Mouse (Mus musculus): Measurements from ENCODE around the gene Mettl13. TPM values are rescaled to one million over a fixed set of nuclear protein-coding genes. Genes with fewer than 3 reads are reported as not detected.

Gene Mettl13
- polyA plus RNA-seq, 1 experiment from 2014 or later, result 6.7 TPM

DNA sequence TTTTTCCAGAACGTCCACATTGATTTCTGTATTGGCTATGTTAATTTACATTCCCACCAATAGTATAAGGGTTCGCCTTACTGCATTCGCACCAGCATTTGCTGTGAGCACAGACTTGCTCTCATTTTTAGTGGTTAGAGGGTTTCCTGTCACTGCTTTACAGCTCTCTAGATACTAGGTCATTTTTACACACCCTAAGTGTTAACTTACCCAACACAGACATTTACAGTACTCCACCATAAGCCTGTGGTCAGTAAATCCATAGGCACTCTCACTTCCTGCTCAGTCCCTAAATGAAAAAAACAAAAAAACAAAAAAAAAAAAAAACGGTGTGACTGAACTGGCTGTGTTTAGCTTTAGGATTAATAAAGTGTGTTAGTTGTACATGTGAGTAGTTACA, 37.9 kb upstream of the Mettl13 start:
- H3K9ac ChIP-seq (replicated peaks; ENCODE audit: low read depth), result no peak overlapping the region
- H3K4me1 ChIP-seq (ENCODE audit: insufficient read depth, low read depth, low read length), result no peaks in the 10 kb centered on the region
- no peaks in the 10 kb centered on the region for H3K27me3 ChIP-seq (replicated peaks; ENCODE audit: insufficient read depth, low read length)
- peaks cover 4% of the 10 kb centered on the region; the same call in 1 of the 2 replicates for H3K36me3 ChIP-seq (ENCODE audit: insufficient read depth, low read length)
- ATAC-seq (no peak), DNase-seq (ENCODE audit: low spot score) (no peak)
- no peak overlapping the region for H3K4me2 ChIP-seq (replicated peaks; ENCODE audit: low read depth, low read length)
- TF ChIP-seq EP300 (IDR thresholded peaks at IDR 0.05) (no peak), CTCF (IDR thresholded peaks at IDR 0.05) (no peak)
- H3K9me3 ChIP-seq (ENCODE audit: low read length), result no peaks in the 10 kb centered on the region
- H3K27ac ChIP-seq (ENCODE audit: low read length), result no peak overlapping the region
- WGBS, result 72% methylated on average over 4 of the region's 4 CpGs
- H3K4me3 ChIP-seq (ENCODE audit: low read depth, low read length), result no peak overlapping the region

DNA sequence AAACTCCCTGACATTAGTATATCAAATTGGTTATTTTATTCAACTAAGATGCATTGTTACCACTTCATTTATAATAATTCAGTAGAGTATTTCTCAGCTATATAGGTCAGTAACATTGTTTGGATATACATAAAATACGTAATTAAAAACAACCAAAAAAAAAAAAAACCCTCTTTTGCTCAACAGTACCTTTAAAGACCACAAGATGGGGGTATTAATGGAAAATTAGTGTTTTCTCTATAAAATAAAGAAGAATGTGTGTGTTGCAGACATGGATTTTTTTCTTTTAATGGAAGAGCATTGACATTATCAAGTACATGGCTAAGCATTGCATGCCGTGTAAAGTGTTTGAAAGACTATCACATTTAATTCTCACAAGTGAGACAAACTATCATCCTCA, 34.5 kb upstream of the Mettl13 start:
- no peaks in the 10 kb centered on the region for H3K9me3 ChIP-seq (ENCODE audit: low read length)
- WGBS, result 78% methylated on average over 2 of the region's 2 CpGs

GRCm38 (mm10) chr1:162575098-162575497, 26.7 kb upstream of the Mettl13 start:
- H3K36me3 ChIP-seq (ENCODE audit: insufficient read depth, low read length), result peaks cover 17% of the 10 kb centered on the region
- ATAC-seq (no peak), DNase-seq (ENCODE audit: low spot score) (no peak)
- no peaks in the 10 kb centered on the region for H3K27me3 ChIP-seq (replicated peaks; ENCODE audit: insufficient read depth, low read length)
- H3K9me3 ChIP-seq (ENCODE audit: low read length), result no peaks in the 10 kb centered on the region
- H3K4me2 ChIP-seq (replicated peaks; ENCODE audit: low read depth, low read length), result no peak overlapping the region
- TF ChIP-seq EP300 (IDR thresholded peaks at IDR 0.05) (no peak), CTCF (IDR thresholded peaks at IDR 0.05) (peak; percentile 18; the same call in 1 of the 2 replicates)
- no peak overlapping the region for H3K4me3 ChIP-seq (ENCODE audit: low read depth, low read length)
- H3K27ac ChIP-seq (ENCODE audit: low read length), result no peak overlapping the region
- 93% methylated on average over 3 of the region's 3 CpGs for WGBS
- H3K9ac ChIP-seq (replicated peaks; ENCODE audit: low read depth), result no peak overlapping the region
- H3K4me1 ChIP-seq (ENCODE audit: insufficient read depth, low read depth, low read length), result no peaks in the 10 kb centered on the region

More for the DNA sequence above, 34.5 kb upstream of the Mettl13 start:
- Histone ChIP-seq H3K27ac (ENCODE audit: low read length) (no peak overlapping the region), H3K27me3 (replicated peaks; ENCODE audit: insufficient read depth, low read length) (no peaks in the 10 kb centered on the region), H3K4me1 (ENCODE audit: insufficient read depth, low read depth, low read length) (no peaks in the 10 kb centered on the region), H3K4me2 (replicated peaks; ENCODE audit: low read depth, low read length) (no peak overlapping the region), H3K4me3 (ENCODE audit: low read depth, low read length) (no peak overlapping the region), H3K36me3 (ENCODE audit: insufficient read depth, low read length) (peaks cover 9% of the 10 kb centered on the region; the same call in 1 of the 2 replicates), H3K9ac (replicated peaks; ENCODE audit: low read depth) (no peak overlapping the region)
- TF ChIP-seq CTCF (IDR thresholded peaks at IDR 0.05), result peak; percentile 42
- no peak for TF ChIP-seq EP300 (IDR thresholded peaks at IDR 0.05)
- peak; percentile 19 for DNase-seq (ENCODE audit: low spot score)
- no peak for ATAC-seq

DNA sequence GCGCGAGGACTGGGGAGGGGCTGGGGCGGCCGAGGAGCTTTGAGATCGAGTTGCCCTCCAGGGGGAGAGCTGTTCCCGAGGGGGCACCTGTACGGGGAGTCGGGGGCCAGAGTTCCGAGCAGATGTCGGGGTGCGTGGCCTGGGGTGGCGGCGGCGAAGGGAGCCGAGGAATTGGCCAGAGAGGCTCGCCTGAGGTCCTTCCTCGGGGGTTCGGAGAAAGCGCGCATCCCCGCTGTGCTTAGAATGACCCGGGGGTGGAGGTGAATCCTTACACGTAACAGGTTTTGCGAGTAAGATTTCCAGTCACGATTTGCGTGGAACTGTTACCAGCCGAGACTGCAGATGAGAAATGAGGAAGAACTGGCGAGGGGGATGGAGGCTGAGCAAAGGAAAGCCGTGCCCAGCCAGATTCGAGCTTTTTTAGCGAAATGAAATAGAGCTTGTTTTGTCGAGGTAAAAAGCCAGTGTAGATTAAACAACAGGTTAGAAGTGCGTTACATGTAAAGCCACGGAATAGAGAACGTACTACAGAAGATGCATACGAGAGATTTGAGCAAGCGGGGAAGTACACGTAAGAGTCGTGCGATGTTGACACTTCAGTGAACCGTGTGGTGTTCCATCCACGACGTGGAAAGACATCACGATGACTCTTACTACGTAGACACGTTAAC, 22.7 kb upstream of the Mettl13 start:
- Histone ChIP-seq H3K36me3 (ENCODE audit: insufficient read depth, low read length) (peaks cover 8% of the 10 kb centered on the region; the same call in 1 of the 2 replicates), H3K4me1 (ENCODE audit: insufficient read depth, low read depth, low read length) (no peaks in the 10 kb centered on the region), H3K9me3 (ENCODE audit: low read length) (no peaks in the 10 kb centered on the region), H3K27ac (ENCODE audit: low read length) (peak overlapping the region; percentile 87), H3K27me3 (replicated peaks; ENCODE audit: insufficient read depth, low read length) (no peaks in the 10 kb centered on the region), H3K4me3 (ENCODE audit: low read depth, low read length) (peak overlapping the region; percentile 82), H3K4me2 (replicated peaks; ENCODE audit: low read depth, low read length) (peak overlapping the region; percentile 65), H3K9ac (replicated peaks; ENCODE audit: low read depth) (peak overlapping the region; percentile 97)
- 2% methylated on average over 44 of the region's 46 CpGs for WGBS
- ATAC-seq (peak; percentile 33), DNase-seq (ENCODE audit: low spot score) (peak; percentile 71)
- TF ChIP-seq CTCF (IDR thresholded peaks at IDR 0.05), result no peak
- no peak for TF ChIP-seq EP300 (IDR thresholded peaks at IDR 0.05)

- peak; percentile 98 for ATAC-seq
Measured at GRCm38 (mm10) chr1:162570260-162570748, 22.0 kb upstream of the Mettl13 start, which contains the start of gene Vamp4. Gene Vamp4 (plus strand): TSS chr1:162570515.

DNA sequence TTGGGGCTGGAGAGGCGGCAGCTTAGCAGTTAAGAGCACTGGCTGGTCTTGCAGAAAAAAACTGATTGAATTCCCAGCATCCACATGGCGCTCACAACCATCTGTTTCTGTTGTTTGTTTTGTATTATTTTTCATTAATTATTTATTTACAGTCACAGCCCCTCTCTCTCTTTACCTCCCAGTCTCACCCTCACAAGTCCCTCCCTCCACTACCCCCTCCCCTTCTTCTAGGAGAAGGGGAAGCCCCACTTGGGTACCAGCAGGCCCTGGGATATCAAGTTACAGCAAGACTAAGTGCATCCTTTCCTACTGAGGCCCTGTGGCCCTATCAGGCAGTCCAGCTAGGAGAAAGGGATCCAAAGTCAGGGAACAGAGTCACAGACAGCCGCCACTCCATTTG, 19.0 kb upstream of the Mettl13 start:
- WGBS, result 36% methylated on average over 3 of the region's 3 CpGs
- Histone ChIP-seq H3K9ac (replicated peaks; ENCODE audit: low read depth) (no peak overlapping the region), H3K27ac (ENCODE audit: low read length) (no peak overlapping the region), H3K27me3 (replicated peaks; ENCODE audit: insufficient read depth, low read length) (no peaks in the 10 kb centered on the region), H3K9me3 (ENCODE audit: low read length) (no peaks in the 10 kb centered on the region), H3K4me2 (replicated peaks; ENCODE audit: low read depth, low read length) (no peak overlapping the region), H3K4me1 (ENCODE audit: insufficient read depth, low read depth, low read length) (no peaks in the 10 kb centered on the region), H3K4me3 (ENCODE audit: low read depth, low read length) (no peak overlapping the region), H3K36me3 (ENCODE audit: insufficient read depth, low read length) (no peaks in the 10 kb centered on the region)
- ATAC-seq (no peak), DNase-seq (ENCODE audit: low spot score) (no peak)
- TF ChIP-seq EP300 (IDR thresholded peaks at IDR 0.05), result no peak
- TF ChIP-seq CTCF (IDR thresholded peaks at IDR 0.05), result no peak

More at GRCm38 (mm10) chr1:162570260-162570748, 22.0 kb upstream of the Mettl13 start, which contains the start of gene Vamp4:
- Histone ChIP-seq H3K4me3 (ENCODE audit: low read depth, low read length) (peak within 1 kb of the TSS; percentile 82), H3K4me1 (ENCODE audit: insufficient read depth, low read depth, low read length) (no peaks in the 10 kb centered on the region), H3K9ac (replicated peaks; ENCODE audit: low read depth) (peak within 1 kb of the TSS; percentile 97), H3K27me3 (replicated peaks; ENCODE audit: insufficient read depth, low read length) (no peaks in the 10 kb centered on the region), H3K9me3 (ENCODE audit: low read length) (no peaks in the 10 kb centered on the region), H3K27ac (ENCODE audit: low read length) (peak within 1 kb of the TSS; percentile 87), H3K4me2 (replicated peaks; ENCODE audit: low read depth, low read length) (peak within 1 kb of the TSS; percentile 65), H3K36me3 (ENCODE audit: insufficient read depth, low read length) (peaks cover 8% of the 10 kb centered on the region; the same call in 1 of the 2 replicates)
- DNase-seq (ENCODE audit: low spot score), result peak; percentile 97
- 0% methylated on average over 25 of the region's 43 CpGs for WGBS
- TF ChIP-seq CTCF (IDR thresholded peaks at IDR 0.05) (peak; percentile 80), EP300 (IDR thresholded peaks at IDR 0.05) (no peak)
